Mouse (Mus musculus): Measurements from ENCODE around the gene Atp5g2.

- TF ChIP-seq CTCF (IDR thresholded peaks at IDR 0.05; ENCODE audit: low read depth) (no peak), EP300 (IDR thresholded peaks at IDR 0.05; ENCODE audit: low read depth) (no peak)
Measured at GRCm38 (mm10) chr15:102617654-102618053, 54.5 kb downstream of the Atp5g2 start.
